17 mouse cellular contexts compared by ENCODE assay signal in the genomic region with DNA sequence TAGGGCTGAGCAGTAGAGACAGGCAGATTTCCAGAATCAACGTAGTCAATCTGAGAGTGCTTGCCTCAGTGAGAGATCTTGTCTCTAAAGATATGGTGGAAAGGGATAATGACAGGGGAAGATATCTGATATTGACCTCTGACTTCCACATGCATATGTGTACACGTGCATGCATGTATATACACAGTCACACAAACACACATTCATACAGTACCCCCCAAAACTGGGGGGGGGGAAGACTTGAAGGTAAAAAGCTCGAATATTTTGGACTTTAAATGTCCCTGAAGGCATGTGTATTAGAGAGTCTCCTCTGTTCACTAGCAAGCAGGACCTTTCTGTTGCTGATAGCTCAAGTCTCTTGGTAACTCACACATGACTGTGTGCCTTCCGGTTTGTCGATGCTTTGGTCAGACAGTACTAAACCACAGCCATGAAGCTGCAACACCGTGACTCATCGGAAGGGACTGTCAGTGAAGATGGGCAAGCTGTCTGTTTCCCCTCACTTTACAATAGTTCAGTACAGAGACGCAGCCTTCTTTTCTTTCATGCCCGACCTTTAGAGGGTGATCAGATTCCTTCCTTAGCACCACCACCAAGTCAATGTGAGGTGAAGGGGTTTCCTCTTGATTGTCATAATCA. TPM values are rescaled to one million over a fixed set of nuclear protein-coding genes. Genes with fewer than 3 reads are reported as not detected.
A peak's percentile ranks its signal among the peaks of the same experiment; 100 is the strongest.
DNase-seq lines count a peak whose midpoint lies in the region; ATAC-seq and TF ChIP-seq lines count a peak whose summit lies in the region.
"Had no signal": no experiment of that assay in that cellular context is flagged by ENCODE, and none has a peak within 500 bp of the region (broad histone marks: within the 10 kb centered on the region; RNA-seq: fewer than 3 reads in every experiment).

No protein-coding gene starts in this region.

- TF ChIP-seq CTCF in hindbrain, postnatal 0 days (IDR thresholded peaks at IDR 0.05; ENCODE audit: low read depth): no peak

- H3K9me3 ChIP-seq in hindbrain, embryonic 16.5 days (ENCODE audit: control insufficient read depth, low read length): no peaks in the 10 kb centered on the region
- H3K9me3 ChIP-seq in hindbrain, postnatal 0 days (ENCODE audit: low read length): no peaks in the 10 kb centered on the region
- H3K9me3 ChIP-seq: midbrain, embryonic 13.5 days had no signal

- no peak overlapping the region for H3K4me3 ChIP-seq in hindbrain, embryonic 16.5 days (ENCODE audit: low read length)
- no peak overlapping the region for H3K4me3 ChIP-seq in hindbrain, postnatal 0 days (ENCODE audit: low read length)
- H3K4me3 ChIP-seq: midbrain, embryonic 13.5 days had no signal

- H3K36me3 ChIP-seq in hindbrain, embryonic 16.5 days (ENCODE audit: control insufficient read depth, insufficient read depth, low read length): no peaks in the 10 kb centered on the region
- no peaks in the 10 kb centered on the region for H3K36me3 ChIP-seq in hindbrain, postnatal 0 days (ENCODE audit: insufficient read depth, low read length)
- H3K36me3 ChIP-seq: midbrain, embryonic 13.5 days had no signal

- no peak overlapping the region for H3K27ac ChIP-seq in hindbrain, embryonic 16.5 days (ENCODE audit: low read depth, low read length)
- H3K27ac ChIP-seq in hindbrain, postnatal 0 days: no peak overlapping the region
- H3K27ac ChIP-seq: midbrain, embryonic 13.5 days had no signal

- H3K4me1 ChIP-seq in hindbrain, embryonic 16.5 days (ENCODE audit: control insufficient read depth, insufficient read depth, low read depth, low read length): peaks cover 7% of the 10 kb centered on the region; the same call in 1 of the 2 replicates
- no peaks in the 10 kb centered on the region for H3K4me1 ChIP-seq in hindbrain, postnatal 0 days (ENCODE audit: insufficient read depth, low read length)

- H3K4me2 ChIP-seq in hindbrain, embryonic 16.5 days (ENCODE audit: low read length): no peak overlapping the region
- no peak overlapping the region for H3K4me2 ChIP-seq in hindbrain, postnatal 0 days (ENCODE audit: low read depth, low read length)
- H3K4me2 ChIP-seq: midbrain, embryonic 13.5 days had no signal

- ATAC-seq in hindbrain, embryonic 16.5 days: peak; percentile 24; the same call in 1 of the 2 replicates
- ATAC-seq in hindbrain, postnatal 0 days: no peak
- ATAC-seq in CD4-positive, CD25-positive, alpha-beta regulatory T cell, adult 4 months: peak; percentile 63
- ATAC-seq in monocyte, adult 5-6 weeks (replicated peaks; ENCODE audit: insufficient number of reproducible peaks, low FRiP score, low TSS enrichment, poor library complexity, severe bottlenecking): peak; percentile 91
- ATAC-seq: midbrain, embryonic 13.5 days had no signal

- H3K9ac ChIP-seq in hindbrain, embryonic 16.5 days (ENCODE audit: low read depth, low read length): no peak overlapping the region
- no peak overlapping the region for H3K9ac ChIP-seq in hindbrain, postnatal 0 days (replicated peaks; ENCODE audit: low read length)
- H3K9ac ChIP-seq: midbrain, embryonic 13.5 days had no signal

- WGBS in hindbrain, embryonic 16.5 days: 69% methylated on average over 9 of the region's 9 CpGs
- 69% methylated on average over 9 of the region's 9 CpGs for WGBS in hindbrain, postnatal 0 days

- no peak for DNase-seq in hindbrain, postnatal 0 days (ENCODE audit: low spot score)
- peak; percentile 61 for DNase-seq in induced T-regulatory cell, adult 2 months (ENCODE audit: low read depth)
- DNase-seq in left cerebral cortex, adult 8-10 months (ENCODE audit: low spot score in 2 of 2): no peak
- DNase-seq in B cell, adult 2 months: no peak
- DNase-seq in cerebellum, adult 18-20 months: no peak
- DNase-seq: cerebellum, adult 11-12 months; heart, postnatal 4 days; kidney, adult 18-20 months; layer of hippocampus, adult 9-11 months had no signal

- H3K27me3 ChIP-seq in hindbrain, embryonic 16.5 days (replicated peaks; ENCODE audit: control insufficient read depth, insufficient read depth, low read length): no peaks in the 10 kb centered on the region
- H3K27me3 ChIP-seq in hindbrain, postnatal 0 days (ENCODE audit: insufficient read depth, low read length): no peaks in the 10 kb centered on the region
- H3K27me3 ChIP-seq: midbrain, embryonic 13.5 days had no signal

RNA-seq across cellular contexts. Expression of a gene that starts 37.2 kb away (rescaled TPM):
- polyA plus RNA-seq in hindbrain, embryonic 16.5 days (2015; fragmentation: Nextera tagmentation; extraction: Ambion mirVana): not detected in 2 replicates
- total RNA-seq in hindbrain, postnatal 0 days (2014; rRNA removed): not detected in 2 replicates
- polyA plus RNA-seq in hindbrain, postnatal 0 days (2015; fragmentation: Nextera tagmentation; extraction: Ambion mirVana): not detected in 2 replicates
- not detected for polyA plus RNA-seq in CD4-positive, CD25-positive, alpha-beta regulatory T cell, adult 4 months (2017; shearing (Covaris generic))
- not detected in 3 replicates for total RNA-seq in monocyte, adult 5-6 weeks (2017)
- total RNA-seq in left cerebral cortex, adult 8-10 months (2022): not detected
- total RNA-seq: heart, adult 8-10 months; heart, postnatal 4 days; liver, adult 2 months had no signal
- polyA plus RNA-seq: liver, adult 2 months; midbrain, embryonic 13.5 days; neural tube, embryonic 14.5 days; thymus, postnatal 0 days had no signal

RNA-seq across cellular contexts. Expression of a gene that starts 58.3 kb away (rescaled TPM):
- 22.8 and 23.4 TPM in 2 replicates for polyA plus RNA-seq in hindbrain, embryonic 16.5 days (2015; fragmentation: Nextera tagmentation; extraction: Ambion mirVana)
- total RNA-seq in hindbrain, postnatal 0 days (2014; rRNA removed): 180 and 199 TPM in 2 replicates
- 22.4 and 25.5 TPM in 2 replicates for polyA plus RNA-seq in hindbrain, postnatal 0 days (2015; fragmentation: Nextera tagmentation; extraction: Ambion mirVana)
- 1 to 10 TPM; 8.0 to 8.6 TPM for polyA plus RNA-seq in CD4-positive, CD25-positive, alpha-beta regulatory T cell, adult 4 months (2017; shearing (Covaris generic))
- total RNA-seq in monocyte, adult 5-6 weeks (2017): 165 to 198 TPM (median 196 TPM) in 3 replicates
- 100 to 1,000 TPM in 3 of 4 experiments, 10 to 100 TPM in 1; 98.0 to 109 (median 104) TPM for total RNA-seq in left cerebral cortex, adult 8-10 months (2022)

RNA-seq across cellular contexts. Expression of a gene that starts 58.6 kb away (rescaled TPM):
- polyA plus RNA-seq in hindbrain, embryonic 16.5 days (2015; fragmentation: Nextera tagmentation; extraction: Ambion mirVana): 1.0 and 1.1 TPM in 2 replicates
- 1.3 TPM in 1 of 2 replicates, not detected in the other for total RNA-seq in hindbrain, postnatal 0 days (2014; rRNA removed)
- 0.85 and 1.6 TPM in 2 replicates for polyA plus RNA-seq in hindbrain, postnatal 0 days (2015; fragmentation: Nextera tagmentation; extraction: Ambion mirVana)
- not detected for polyA plus RNA-seq in CD4-positive, CD25-positive, alpha-beta regulatory T cell, adult 4 months (2017; shearing (Covaris generic))
- not detected in 3 replicates for total RNA-seq in monocyte, adult 5-6 weeks (2017)
- not detected for total RNA-seq in left cerebral cortex, adult 8-10 months (2022)
- total RNA-seq: heart, adult 8-10 months; heart, postnatal 4 days; liver, adult 2 months had no signal
- polyA plus RNA-seq: liver, adult 2 months; neural tube, embryonic 14.5 days had no signal
